Mouse (Mus musculus) thymus, postnatal 36 days (tissue): ENCODE data around the gene Klf3.

Source experiments
- DNase-seq, 2 experiments: peaks; one replicate each; pipeline ENCODE4 v3.0.0; 2022; ENCODE audit warnings: mixed read lengths in 2 of 2

Gene Klf3

DNA sequence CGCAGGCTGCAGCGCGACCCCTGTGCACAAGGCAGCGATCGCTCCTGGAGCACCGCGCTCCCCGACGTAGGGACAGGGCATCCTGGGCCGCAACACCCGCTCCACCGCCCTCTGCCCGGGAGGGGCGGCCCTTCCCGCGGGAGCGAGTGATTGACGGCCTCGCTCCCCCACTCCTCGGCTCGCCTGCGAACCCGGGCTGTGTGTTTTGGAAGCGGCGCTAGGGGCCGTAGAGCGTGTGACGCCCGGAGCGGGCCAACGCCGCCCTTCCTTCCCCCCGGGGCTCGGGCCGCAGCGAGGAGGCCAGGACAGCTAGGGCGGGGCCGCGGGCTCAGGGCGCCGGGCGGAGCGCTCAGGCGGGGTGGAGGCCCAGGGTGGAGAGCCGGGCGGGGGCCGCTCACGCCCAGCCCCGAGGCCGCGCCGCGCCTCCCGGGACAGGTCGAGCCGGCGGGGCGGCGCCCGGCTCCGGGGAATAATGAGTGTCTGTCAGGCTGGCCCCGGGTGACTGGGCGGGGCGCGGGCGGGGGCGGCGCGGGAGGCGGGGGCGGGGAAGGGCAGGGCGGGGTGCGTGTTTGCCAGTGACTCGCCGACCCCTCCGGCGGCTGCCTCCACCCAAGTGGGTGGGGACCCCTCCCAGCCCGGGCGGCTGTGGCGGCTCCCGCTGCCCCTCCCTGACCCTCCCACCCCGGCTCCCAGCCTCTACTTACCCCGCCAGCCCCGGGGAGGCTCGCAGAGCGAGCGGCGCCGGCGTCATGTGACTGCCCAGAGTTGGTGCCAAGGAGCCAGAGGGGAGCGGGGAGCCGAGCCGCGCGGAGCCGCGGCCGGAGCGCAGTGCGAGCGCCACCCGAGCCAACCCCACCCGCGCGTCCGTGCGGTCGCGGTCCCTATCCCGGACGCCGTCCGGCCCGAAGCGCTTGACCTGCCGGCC lies at the start of gene Klf3:
Klf3 (plus strand) TSS at position 594 of the 925 bp plus-strand sequence.
- DNase-seq: peak; percentile 87 to 92

DNA sequence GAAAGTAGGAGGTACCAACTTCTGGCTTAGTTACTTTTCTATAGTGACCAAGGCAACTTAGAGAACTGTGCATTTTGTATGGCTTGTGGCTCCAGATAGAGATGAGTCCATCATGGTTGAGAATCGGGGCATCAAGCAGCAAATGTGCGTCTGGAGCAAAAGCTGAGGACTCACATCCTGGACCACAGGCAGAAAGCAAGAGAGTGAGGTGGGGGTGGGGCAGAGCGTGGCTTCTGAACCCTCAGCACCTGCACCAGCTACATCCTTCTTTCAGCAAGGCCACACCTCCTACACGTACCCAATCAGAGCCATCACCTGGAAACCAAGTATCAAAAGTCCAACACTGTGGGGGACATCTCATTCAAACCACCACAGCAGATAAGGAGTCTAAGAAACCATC lies 40.9 kb upstream of the Klf3 start:
- no peak for DNase-seq

DNA sequence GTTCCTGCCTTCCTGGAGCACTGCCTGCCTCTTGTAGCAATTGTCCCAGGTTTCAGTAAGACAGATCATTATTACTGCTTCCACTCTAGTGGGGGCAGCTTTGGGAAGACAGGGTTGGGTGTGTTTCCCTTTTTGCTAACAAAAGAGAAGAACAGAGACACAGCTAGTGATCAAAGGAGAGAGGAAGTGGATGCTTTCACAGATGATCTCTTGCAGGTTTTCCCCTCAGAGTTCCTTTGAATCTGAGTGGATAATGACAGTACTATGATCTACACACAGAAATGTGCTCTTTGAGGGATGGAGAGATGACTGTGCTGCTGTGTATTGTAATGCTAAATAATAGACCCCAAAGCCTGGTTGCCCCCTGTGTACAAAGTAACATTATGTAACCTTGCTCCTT lies 38.7 kb upstream of the Klf3 start:
- DNase-seq: peak; percentile 14 to 38

DNA sequence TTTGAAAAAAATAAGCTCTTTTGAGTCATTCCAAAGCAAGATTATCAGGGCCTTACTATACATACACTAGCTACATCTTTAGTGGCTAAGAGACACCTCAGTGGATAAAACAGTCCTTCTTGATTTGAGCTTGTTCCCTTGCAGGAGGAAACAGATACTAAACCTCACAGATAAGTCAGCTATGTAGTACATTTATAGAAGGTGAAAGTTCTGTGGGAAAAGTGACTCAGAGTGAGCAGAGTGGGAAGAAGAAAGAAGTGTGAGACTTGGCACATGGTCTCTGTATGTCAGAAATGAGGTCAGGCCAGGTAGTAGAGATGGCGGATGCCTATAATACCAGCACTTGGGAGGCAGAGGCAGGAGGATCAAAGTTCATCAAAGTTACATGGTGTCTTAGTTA lies 37.4 kb upstream of the Klf3 start:
- no peak for DNase-seq

DNA sequence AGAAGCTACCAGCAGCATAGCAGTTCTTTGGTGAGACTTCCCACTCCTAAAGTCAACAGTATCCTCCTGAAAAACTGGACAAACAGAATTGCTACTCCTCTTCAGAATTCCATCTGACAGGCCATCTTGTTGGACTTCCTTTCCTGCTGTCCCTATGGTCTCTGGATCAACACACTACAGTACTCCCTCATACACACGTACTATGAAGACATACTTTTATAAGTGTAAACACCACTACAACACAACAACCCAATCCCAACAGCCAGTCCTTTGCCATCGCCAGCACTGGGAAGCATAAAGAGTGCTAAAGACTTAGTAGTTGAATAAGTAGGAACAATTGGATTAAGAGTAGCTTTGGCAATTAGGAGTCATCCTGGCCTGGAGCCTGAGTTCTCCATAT lies 36.6 kb upstream of the Klf3 start:
- DNase-seq: no peak

DNA sequence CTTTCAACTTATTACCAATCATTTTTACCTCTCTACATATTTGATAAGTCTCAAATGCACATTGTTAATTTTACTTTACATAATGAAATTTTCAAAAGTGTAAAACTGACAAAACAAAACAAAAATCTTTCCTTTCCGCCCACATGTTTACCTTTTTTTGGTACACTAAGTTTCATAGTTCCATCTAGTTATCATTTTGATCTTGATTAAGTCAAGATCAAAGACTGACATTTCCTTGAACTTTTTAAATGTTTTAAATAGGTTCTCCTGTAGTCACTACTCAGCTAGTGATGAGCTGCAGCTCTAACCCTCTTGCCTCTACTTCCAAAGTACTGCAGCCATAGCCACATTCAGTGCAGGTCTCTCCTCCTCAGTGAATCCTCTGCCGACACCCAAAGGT lies 31.6 kb upstream of the Klf3 start:
- DNase-seq: no peak

DNA sequence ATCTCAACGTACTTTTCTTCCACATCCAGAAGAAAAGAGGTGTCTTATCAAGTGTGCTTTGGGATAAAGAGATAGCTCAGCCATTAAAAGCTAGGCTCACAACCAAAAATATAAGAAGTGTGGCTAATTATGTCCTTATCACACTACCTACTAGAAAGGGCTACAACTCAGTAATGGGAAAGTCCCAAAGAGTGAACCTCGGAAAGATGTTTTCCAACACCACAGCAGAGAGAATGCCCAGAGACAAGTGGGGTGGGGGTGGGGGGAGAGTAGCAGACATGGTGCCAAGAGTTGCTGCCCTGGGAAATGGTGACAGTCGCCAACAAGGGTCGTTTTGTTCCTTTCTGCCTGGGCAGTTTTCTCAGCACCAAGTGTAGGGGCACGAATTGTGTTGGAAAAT lies 25.0 kb upstream of the Klf3 start:
- DNase-seq: no peak

DNA sequence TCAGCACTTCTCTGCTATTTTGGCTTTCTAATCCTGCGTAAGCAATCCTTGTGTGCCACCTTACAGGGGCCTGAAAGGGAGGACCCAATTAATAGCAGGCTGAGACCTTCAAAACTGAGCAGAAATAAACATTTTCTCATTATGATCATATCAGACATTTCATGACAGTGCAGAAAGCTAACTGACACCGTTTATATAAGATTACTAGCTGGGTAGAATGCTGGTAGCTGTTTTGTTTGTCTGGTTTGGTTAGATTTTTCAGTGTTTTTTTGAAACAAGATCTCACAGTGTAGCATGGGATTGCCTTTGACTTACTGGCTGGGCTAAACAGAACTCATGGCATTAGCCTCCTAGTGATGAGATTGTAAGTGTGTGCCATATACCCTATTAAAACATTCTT lies 23.9 kb upstream of the Klf3 start:
- no peak for DNase-seq

DNA sequence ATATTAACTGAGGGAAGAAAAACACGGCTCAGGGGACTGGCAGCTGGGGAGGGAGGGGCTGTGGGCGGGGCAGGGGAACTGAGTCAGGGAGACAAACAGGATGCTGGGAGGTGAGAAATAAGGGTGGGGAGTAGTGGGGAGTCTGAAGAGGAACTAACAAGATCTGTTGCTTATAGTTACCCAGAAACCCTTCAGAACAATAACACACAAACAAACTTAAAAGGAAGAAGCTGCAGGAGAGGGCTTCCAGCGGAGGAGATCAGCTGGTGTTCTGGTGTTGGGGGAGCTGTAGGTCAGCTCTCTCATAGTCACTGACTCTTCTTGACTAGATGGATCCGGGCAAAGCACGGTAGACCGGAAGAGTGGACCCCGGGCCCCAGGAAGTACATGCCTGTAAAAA lies 22.4 kb upstream of the Klf3 start:
- peak; percentile 50 to 70 for DNase-seq

DNA sequence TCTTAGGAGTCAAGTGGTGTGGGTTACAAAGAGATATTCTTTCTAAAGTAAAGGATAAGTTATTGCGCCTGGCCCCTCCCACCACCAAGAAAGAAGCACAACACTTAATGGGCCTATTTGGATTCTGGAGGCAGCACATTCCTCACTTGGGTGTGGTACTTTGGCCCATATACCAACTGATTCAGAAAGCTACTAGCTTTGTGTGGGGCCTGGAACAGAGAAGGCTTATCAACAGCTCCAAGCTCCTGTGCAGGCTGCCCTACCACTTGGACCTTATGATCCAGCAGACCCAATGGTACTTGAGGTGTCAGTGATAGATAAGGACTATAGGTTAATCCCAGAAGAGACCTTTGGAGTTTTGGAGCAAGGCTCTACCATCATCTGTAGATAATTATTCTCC lies 15.0 kb upstream of the Klf3 start:
- no peak for DNase-seq

DNA sequence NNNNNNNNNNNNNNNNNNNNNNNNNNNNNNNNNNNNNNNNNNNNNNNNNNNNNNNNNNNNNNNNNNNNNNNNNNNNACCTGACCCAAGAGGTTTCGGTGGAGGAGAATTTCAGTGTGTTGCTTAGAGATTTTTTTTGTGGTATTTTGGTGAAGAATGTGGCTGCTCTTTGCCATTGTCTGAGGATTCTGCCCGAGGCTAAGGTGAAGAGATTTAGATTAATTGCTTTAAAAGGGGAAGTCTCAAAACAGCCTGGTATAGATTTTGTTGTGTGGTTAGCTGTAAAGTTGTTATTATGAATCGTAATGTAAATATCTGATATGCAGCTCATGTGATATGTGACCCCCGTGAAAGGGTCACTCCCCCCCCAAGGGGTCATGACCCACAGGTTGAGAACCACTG lies 5.0 kb upstream of the Klf3 start:
- DNase-seq: no peak

DNA sequence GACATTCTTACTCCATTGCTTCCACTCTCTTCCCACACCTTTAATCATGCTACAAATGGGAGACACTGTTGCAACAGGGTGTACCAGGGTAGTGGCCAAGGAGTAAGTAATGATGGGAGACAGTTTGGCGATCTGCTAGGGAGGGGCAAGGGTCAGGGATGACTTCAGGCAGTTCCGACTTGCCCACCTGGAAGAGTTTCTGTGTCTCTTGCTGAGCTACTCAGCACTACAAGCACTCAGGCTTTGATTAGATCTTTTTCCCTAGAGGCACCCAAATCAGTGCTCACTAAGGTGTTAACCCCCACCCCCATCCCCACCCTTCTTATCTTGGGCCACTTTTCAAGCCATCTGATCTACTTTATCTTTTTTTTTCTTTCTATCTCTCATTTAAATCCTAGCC lies 1.6 kb upstream of the Klf3 start:
- DNase-seq: no peak

DNA sequence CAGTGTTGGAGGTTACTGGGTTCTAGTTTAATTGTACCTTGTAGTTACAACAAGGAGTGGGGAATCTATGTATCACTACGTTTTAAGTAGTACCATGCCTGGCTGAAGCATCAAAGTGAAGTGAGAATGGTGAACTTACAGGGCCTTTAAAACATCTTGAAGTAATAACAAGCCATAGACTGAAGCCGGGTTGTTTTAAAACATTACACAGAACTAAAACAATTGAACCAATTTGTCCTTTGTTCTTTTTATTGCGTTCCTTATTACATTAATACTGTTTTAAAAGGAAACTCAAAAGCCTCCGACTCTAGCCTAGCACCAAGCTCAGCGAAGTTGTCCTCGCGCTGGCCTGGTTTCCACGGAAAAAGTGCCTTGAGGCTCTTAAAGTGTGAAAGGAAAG lies 1.0 kb upstream of the Klf3 start:
- DNase-seq: no peak

DNA sequence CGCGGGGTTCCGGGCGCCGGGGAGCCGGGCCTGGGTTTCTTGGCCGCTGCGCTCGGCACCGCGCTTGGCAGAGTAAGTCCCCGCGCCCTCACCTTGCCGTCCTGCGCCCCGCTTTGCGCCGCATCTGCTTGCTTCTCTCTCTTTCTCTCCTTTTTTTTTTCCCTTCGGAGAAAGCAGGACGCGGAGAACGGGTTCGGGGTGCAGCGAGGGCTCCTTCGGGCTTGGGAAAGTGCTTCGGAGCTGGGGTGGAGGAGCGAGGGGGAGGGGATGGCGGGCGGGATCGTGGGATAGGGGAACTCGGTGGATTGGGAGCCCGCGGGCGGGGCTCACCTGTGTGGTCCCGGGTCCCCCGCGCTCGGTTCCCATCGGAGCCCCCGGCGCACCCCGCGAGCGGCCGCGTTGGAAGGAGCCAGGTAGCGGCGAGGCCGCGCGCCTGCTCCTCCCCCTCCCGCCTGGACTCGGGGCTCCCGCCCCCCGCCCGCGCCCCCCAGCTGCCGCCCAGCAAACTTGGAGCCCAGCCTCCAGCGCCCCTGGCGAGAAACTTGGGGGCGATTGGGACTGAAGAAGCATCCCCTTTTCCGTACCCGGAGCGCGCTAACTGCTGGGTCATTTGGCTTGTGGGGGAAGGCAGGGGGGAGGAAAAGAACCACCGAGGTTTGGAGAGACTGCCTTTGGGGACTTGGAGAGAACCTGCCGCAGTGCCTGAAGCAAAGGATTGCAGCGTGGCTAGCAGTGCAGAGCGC lies 703 bp downstream of the Klf3 start:
- DNase-seq: peak; percentile 79 to 82

DNA sequence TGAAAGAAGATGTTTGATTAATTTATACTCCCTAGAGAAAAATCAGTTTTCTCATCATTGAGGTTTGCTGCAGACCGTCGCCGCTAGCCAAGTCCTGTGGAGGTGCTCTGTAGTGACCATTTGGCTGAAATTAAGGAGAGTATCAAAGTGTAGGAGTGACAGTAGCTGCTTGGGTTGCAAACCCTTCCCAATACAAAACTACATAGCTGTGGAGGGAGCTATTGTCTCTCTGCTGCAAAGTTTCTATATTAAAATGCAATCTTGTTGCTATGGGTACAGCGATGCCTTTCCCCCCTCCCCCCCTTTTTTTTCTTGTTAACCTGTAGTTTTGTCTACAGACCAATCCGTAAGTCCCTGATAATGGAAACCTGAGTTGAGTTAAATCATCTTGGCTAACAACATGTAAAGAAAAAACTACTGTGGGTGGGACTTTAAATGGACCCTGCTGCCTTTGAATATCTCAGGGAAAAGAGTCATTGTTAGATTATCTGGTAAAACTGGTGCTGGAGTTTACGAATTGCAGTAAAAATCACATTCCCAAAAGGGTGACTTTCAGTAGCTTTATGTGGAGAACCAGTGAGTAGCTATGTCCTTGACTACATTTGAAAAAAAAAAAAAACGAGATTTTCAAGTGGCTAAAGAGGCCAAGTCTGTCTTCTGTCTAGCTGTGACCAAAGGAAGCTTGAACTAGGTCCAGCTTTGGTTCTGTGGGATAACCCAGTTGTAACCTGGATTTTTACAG lies 2.1 kb downstream of the Klf3 start:
- no peak for DNase-seq

DNA sequence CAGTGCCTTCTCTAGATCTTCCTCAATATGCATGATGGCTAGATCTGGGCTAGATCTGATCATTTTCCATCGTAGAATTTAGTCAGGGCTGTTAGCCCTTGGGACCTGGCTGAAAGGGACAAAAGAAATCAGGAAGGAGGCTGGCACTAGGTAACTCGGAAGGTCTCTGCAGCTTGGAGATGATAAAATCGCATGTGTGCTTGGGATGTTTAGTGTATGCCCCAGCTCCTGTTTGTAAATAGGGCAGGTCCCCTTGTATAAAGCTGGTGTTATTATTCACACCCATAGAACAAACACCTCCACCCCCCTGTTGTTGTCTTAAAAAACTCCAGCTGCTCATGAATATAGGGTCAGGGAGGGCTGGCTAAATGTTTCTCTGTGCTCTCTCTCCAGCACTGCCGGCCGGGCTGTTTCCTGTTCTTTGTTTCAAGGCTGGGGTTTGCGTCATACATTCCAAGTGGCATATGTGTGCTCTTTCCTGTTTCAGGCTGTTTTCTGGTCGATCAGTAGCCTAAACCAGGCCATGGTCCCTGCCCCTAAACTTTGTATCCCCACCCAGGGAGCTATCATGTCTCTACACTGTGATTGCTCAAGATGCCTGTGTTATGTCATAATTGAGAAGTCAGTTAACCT lies 2.8 kb downstream of the Klf3 start:
- peak; percentile 70 to 77 for DNase-seq

DNA sequence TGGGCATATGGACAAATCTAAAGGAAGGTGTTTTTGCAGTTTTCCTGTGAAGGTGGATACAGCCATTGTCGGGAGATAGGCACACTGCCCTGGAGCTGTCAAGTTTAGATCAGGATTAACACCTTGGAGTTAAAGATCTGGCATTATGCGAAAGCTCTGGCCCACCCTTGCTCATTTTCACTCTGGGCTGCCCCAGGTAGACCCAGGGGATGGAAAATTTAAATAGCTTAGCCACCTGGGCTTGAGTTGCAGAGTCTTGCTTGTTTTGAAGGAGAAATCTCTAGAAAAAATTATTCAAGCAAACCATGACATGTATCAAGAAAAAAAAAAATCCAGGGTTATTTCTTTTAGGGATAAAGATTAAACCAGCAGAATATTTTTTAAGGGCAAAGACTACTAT lies 3.4 kb downstream of the Klf3 start:
- no peak for DNase-seq

DNA sequence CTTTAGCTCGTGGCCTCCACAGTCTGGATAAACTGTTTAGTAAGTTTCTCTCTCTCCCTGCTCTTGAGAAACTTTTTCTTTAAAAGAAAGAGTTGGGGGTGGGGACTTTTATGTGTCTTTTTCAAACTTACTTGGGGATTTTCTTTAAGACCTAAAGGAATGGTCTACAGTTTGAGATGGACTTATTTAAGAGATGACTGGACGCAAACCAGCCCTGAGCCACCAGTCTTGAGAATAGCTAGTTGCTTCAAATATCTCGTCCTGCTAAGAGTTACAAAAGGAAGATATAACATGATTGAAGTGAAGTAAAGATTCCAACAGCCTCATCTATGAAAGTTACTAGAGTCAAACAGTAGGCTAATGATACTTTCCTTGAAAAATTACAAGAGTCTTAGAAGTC lies 4.0 kb downstream of the Klf3 start:
- no peak for DNase-seq

DNA sequence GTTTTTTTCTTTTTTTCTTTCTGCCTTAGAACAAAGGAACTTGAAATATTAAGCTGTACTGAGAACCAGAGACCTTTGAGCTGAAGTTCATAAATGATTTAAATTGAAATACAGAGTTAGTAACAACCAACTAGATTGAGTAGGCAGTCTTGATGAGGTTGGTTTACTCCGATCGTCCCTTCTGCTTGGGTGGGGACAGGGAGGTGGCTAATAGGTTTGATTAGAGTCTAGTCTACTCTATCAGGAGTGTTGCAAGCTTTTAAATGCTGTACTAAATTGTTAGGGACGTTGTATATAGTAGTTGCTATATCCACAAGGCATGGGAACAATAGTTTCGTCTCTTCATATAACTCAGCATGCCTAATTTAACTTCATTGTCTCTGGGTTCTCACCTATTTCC lies 4.4 kb downstream of the Klf3 start:
- DNase-seq: no peak

DNA sequence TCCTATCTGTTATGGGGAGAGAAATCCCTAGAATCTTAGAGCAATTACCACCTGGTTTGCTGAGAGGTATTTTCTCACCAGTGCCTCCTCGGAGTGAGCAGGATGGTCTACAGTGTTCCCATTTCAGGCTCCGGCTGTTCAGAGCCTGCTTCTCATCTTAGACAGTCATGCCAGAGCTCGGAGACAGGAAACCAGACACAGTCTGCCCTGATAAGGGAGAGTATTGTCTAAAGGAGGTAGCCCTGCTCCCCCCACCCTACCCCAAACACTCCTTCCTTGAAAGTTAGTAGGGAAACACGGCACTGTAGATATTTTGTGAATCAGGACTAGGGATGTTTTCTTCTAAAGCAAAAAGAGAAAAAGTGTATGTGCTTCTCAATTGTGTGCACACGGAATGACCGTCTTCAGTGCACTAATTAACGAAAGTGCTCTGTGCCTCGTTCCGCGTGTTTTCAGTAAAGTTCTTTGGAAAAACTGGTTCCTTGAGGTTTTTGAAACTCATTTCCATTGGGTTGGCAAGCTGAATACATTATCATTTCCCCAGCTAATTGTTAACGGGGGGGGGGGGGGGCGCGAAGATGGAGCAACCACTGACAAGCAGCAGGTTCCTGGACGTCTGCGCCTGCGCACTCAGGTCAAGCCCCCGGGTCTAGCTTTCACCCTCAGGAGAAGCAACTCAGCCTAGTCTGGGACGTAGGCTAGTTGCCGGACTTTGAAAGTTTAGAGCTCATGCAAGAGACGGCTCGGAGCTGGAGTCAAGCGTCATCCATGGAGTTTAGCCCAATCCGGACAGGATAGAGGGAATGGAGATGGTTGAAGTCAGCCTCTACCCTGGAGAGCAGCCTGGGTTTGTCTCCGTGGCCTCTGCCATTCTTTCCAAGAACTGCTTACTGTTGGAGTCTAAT lies 5.2 kb downstream of the Klf3 start:
- DNase-seq: no peak

DNA sequence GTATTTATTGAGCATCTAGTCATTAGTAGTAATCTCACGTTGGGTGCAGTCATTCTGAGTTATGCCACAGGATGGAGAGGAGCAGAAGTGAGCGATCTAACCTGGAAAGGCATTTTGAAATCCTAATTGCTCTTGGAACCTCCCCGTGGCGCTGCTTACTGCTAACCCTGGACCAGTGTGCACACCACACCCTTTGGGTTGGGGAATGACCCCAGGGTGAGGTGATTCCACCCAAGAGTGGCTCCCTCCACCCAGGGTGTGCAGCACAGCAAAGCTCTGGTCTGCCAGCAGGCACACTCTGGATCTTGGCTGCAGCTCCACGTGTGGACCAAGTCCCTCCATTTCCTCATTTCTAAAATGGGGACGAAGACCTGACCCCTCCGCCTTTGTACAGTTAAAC lies 6.1 kb downstream of the Klf3 start:
- no peak for DNase-seq

DNA sequence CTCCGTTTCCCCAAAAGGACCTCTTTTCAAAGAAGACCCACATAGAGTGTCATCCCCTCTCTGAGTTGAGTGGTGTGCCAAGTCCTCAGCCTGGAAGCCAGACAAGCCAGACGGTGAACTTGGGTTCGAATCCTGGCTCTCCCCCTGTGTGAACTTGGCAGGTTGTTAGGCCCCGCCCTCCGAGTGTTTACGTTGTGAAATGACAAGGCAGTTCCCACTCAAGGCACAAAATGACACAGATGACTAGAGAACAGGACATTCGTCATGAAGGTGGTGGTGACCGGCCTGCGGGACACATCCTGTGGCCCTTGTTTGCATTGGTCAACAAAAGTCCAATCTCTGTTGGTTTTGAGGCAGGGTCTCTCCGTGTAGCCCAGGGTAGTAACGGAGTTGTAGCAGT lies 6.7 kb downstream of the Klf3 start:
- peak in 1 of 2 experiments; percentile 31 for DNase-seq
